In the genomic region with DNA sequence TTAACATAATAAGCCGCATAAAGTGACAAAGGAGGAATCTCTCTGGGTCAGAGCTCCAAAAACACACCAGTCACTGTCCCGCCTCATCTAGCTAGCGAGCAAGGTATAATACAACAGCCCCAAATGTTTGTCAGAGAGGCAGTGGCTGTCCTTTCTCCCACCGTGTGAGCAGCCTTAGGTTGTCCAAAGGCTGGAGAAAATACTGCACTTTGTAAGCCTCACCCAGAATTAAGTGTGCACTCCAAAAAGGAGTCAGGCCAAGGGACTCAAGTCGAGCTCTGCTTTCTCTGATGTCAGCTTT, we compare ENCODE assay signal across 8 mouse cellular contexts.
A peak's percentile ranks its signal among the peaks of the same experiment; 100 is the strongest.
DNase-seq lines count a peak whose midpoint lies in the region; ATAC-seq lines count a peak whose summit lies in the region.

No protein-coding gene starts in this region.

- peak; percentile 73 for ATAC-seq in kidney, embryonic 15.5 days (replicated peaks; ENCODE audit: low FRiP score)
- no peak for ATAC-seq in embryonic facial prominence, embryonic 15.5 days (ENCODE audit: insufficient number of reproducible peaks, low FRiP score, low TSS enrichment, low read depth)
- ATAC-seq in intestine, embryonic 15.5 days, result no peak
- 0 out of 2 replicates have a peak, but pooled peaks have one; percentile 30 for ATAC-seq in midbrain, embryonic 16.5 days

- H3K27ac ChIP-seq in kidney, embryonic 15.5 days, result no peak overlapping the region
- no peak overlapping the region for H3K27ac ChIP-seq in embryonic facial prominence, embryonic 15.5 days (replicated peaks)
- no peak overlapping the region for H3K27ac ChIP-seq in intestine, embryonic 15.5 days
- no peak overlapping the region for H3K27ac ChIP-seq in midbrain, embryonic 16.5 days (ENCODE audit: low read length)

- H3K27me3 ChIP-seq in kidney, embryonic 15.5 days, result no peaks in the 10 kb centered on the region
- no peaks in the 10 kb centered on the region; the same call in 1 of the 2 replicates for H3K27me3 ChIP-seq in embryonic facial prominence, embryonic 15.5 days
- no peaks in the 10 kb centered on the region for H3K27me3 ChIP-seq in intestine, embryonic 15.5 days (replicated peaks)
- H3K27me3 ChIP-seq in midbrain, embryonic 16.5 days (ENCODE audit: control insufficient read depth, insufficient read depth, low read depth, low read length), result no peaks in the 10 kb centered on the region

- H3K4me1 ChIP-seq in kidney, embryonic 15.5 days, result 0 out of 2 replicates have a peak, but pooled peaks cover 3% of the 10 kb centered on the region
- H3K4me1 ChIP-seq in embryonic facial prominence, embryonic 15.5 days, result 0 out of 2 replicates have a peak, but pooled peaks cover 4% of the 10 kb centered on the region
- no peaks in the 10 kb centered on the region for H3K4me1 ChIP-seq in intestine, embryonic 15.5 days (replicated peaks)
- H3K4me1 ChIP-seq in midbrain, embryonic 16.5 days (ENCODE audit: control insufficient read depth, insufficient read depth, low read length), result peaks cover 15% of the 10 kb centered on the region

- no peak overlapping the region for H3K9ac ChIP-seq in kidney, embryonic 15.5 days
- no peak overlapping the region for H3K9ac ChIP-seq in embryonic facial prominence, embryonic 15.5 days
- no peak overlapping the region for H3K9ac ChIP-seq in intestine, embryonic 15.5 days
- H3K9ac ChIP-seq in midbrain, embryonic 16.5 days (ENCODE audit: low read depth, low read length), result no peak overlapping the region

- no peak for DNase-seq in kidney, adult 18-20 months
- no peak for DNase-seq in ovary, postnatal 36 days (ENCODE audit: low spot score)
- DNase-seq in T-cell, adult 2 months (ENCODE audit: low spot score), result no peak
- DNase-seq in cerebellum, adult 18-20 months, result no peak

- peak overlapping the region; percentile 49 for H3K4me2 ChIP-seq in kidney, embryonic 15.5 days
- peak overlapping the region; percentile 44; the same call in 1 of the 2 replicates for H3K4me2 ChIP-seq in embryonic facial prominence, embryonic 15.5 days (replicated peaks)
- peak overlapping the region; percentile 53 for H3K4me2 ChIP-seq in intestine, embryonic 15.5 days (replicated peaks)
- no peak overlapping the region; the same call in 1 of the 2 replicates for H3K4me2 ChIP-seq in midbrain, embryonic 16.5 days (ENCODE audit: low read length)

- H3K9me3 ChIP-seq in kidney, embryonic 15.5 days (replicated peaks), result no peaks in the 10 kb centered on the region
- no peaks in the 10 kb centered on the region for H3K9me3 ChIP-seq in embryonic facial prominence, embryonic 15.5 days (replicated peaks)
- no peaks in the 10 kb centered on the region for H3K9me3 ChIP-seq in intestine, embryonic 15.5 days
- no peaks in the 10 kb centered on the region for H3K9me3 ChIP-seq in midbrain, embryonic 16.5 days (replicated peaks; ENCODE audit: control insufficient read depth, low read length, poor library complexity, severe bottlenecking)

- peak overlapping the region; percentile 37 for H3K4me3 ChIP-seq in kidney, embryonic 15.5 days (replicated peaks)
- H3K4me3 ChIP-seq in embryonic facial prominence, embryonic 15.5 days (replicated peaks), result no peak overlapping the region
- no peak overlapping the region; the same call in 1 of the 2 replicates for H3K4me3 ChIP-seq in intestine, embryonic 15.5 days (replicated peaks)
- no peak overlapping the region for H3K4me3 ChIP-seq in midbrain, embryonic 16.5 days (ENCODE audit: low read depth, low read length)

- WGBS in kidney, embryonic 15.5 days, result 71% methylated on average over 5 of the region's 5 CpGs
- WGBS in embryonic facial prominence, embryonic 15.5 days, result 72% methylated on average over 5 of the region's 5 CpGs
- WGBS in intestine, embryonic 15.5 days, result 73% methylated on average over 5 of the region's 5 CpGs
- WGBS in midbrain, embryonic 16.5 days, result 69% methylated on average over 5 of the region's 5 CpGs

- no peaks in the 10 kb centered on the region for H3K36me3 ChIP-seq in kidney, embryonic 15.5 days
- H3K36me3 ChIP-seq in embryonic facial prominence, embryonic 15.5 days, result no peaks in the 10 kb centered on the region
- H3K36me3 ChIP-seq in intestine, embryonic 15.5 days, result no peaks in the 10 kb centered on the region
- H3K36me3 ChIP-seq in midbrain, embryonic 16.5 days (ENCODE audit: control insufficient read depth, insufficient read depth, low read length), result no peaks in the 10 kb centered on the region

Comparison
In these comparisons a context has a peak if more than half of its experiments do, and no peak if none do; other contexts are left out.
1. ATAC-seq: peak in kidney, embryonic 15.5 days (single experiment) and midbrain, embryonic 16.5 days (single experiment); none in embryonic facial prominence, embryonic 15.5 days (single experiment) and intestine, embryonic 15.5 days (single experiment).